Mouse (Mus musculus) intestine, postnatal 0 days (tissue): Measurements from ENCODE around the gene Got2. TPM values are rescaled to one million over a fixed set of nuclear protein-coding genes. Genes with fewer than 3 reads are reported as not detected.
A peak's percentile ranks its signal among the peaks of the same experiment; 100 is the strongest.

Experiments used
- ATAC-seq: fragments of 200-750 bp; cut with Nextera tagmentation; 2 replicates; pipeline ENCODE4 v1.8.0; 2017; ENCODE audit warnings: mild to moderate bottlenecking, moderate TSS enrichment, moderate library complexity
- H3K27ac ChIP-seq: fragments of 300-500 bp; sonication (generic); 2 replicates; pipeline ENCODE4 v1.5.1; 2014; ENCODE audit warnings: mild to moderate bottlenecking, low read depth, low read length, moderate library complexity
- H3K27me3 ChIP-seq: fragments of 300-500 bp; sonication (generic); replicated peaks from 2 replicates; pipeline ENCODE4 v1.6.1; 2014; ENCODE audit warnings: low read length, mixed read lengths; ENCODE audit not compliant: control insufficient read depth, insufficient read depth
- H3K36me3 ChIP-seq: fragments of 300-500 bp; sonication (generic); 2 replicates; pipeline ENCODE4 v1.6.1; 2014; ENCODE audit warnings: mild to moderate bottlenecking, moderate library complexity; ENCODE audit not compliant: control insufficient read depth, insufficient read depth
- H3K4me1 ChIP-seq: fragments of 300-500 bp; sonication (generic); replicated peaks from 2 replicates; pipeline ENCODE4 v1.6.1; 2014; ENCODE audit warnings: antibody characterized with exemption, low read length, mixed read lengths; ENCODE audit not compliant: control insufficient read depth, insufficient read depth
- H3K4me2 ChIP-seq: fragments of 300-500 bp; sonication (generic); replicated peaks from 2 replicates; pipeline ENCODE4 v1.6.1; 2014; ENCODE audit warnings: low read depth, mild to moderate bottlenecking, moderate library complexity
- H3K4me3 ChIP-seq: fragments of 300-500 bp; sonication (generic); 2 replicates; pipeline ENCODE4 v1.5.1; 2014; ENCODE audit warnings: low read depth, low read length
- H3K9ac ChIP-seq: fragments of 300-500 bp; sonication (generic); 2 replicates; pipeline ENCODE4 v1.6.1; 2014; ENCODE audit warnings: mild to moderate bottlenecking, low read depth, low read length
- H3K9me3 ChIP-seq: fragments of 300-500 bp; sonication (generic); 2 replicates; pipeline ENCODE4 v1.6.1; 2016; ENCODE audit warnings: mixed run types; ENCODE audit not compliant: control insufficient read depth
- CTCF ChIP-seq: sonication (generic); IDR thresholded peaks from 2 replicates; pipeline ENCODE4 v1.5.1; 2016; ENCODE audit warnings: low read depth, mild to moderate bottlenecking, control low read depth, antibody characterized with exemption, moderate library complexity
- WGBS: fragments of 180-500 bp; shearing (Covaris S2); extraction: QIAGEN DNeasy Blood & Tissue Kit; methylation state at CpG from one replicate; pipeline ENCODE4 v1.1.7; 2014; 5-methylcytosine and 5-hydroxymethylcytosine counted together
- polyA plus RNA-seq: library from polyadenylated mRNA; unstranded; fragments of >200 nt; fragmentation: Nextera tagmentation; extraction: Ambion mirVana; gene quantifications from 2 replicates; pipeline ENCODE4 v1.2.1, GENCODE M21; 2015

The Got2 gene
- polyA plus RNA-seq, 1 experiment from 2014 or later = 124 TPM

DNA sequence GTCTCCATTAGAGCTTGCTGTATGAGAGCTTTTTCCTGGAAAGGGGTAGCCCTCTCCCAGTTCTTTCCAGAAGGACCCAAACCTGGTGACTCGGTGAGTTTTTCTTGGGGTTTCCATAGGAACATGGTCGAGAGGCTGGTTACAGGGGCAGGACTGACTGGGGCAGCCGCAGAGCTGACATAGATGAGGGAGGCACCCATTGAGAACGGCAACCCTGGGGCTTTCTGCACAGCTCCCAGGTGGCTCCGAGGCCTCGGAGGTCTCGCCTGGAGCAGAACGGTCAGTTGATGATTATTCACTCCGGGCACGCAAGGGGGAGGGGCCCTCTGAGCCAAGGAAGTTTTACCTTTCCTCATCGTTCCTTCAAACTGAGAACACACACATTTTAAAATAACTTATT lies 19.5 kb upstream of the Got2 start:
- ATAC-seq = no peak
- H3K4me3 ChIP-seq = no peak overlapping the region
- no peaks in the 10 kb centered on the region for H3K27me3 ChIP-seq
- WGBS = 81% methylated on average over 11 of the region's 11 CpGs
- H3K36me3 ChIP-seq = no peaks in the 10 kb centered on the region
- H3K27ac ChIP-seq = no peak overlapping the region
- H3K9me3 ChIP-seq = no peaks in the 10 kb centered on the region
- H3K9ac ChIP-seq = no peak overlapping the region
- no peaks in the 10 kb centered on the region for H3K4me1 ChIP-seq
- no peak overlapping the region for H3K4me2 ChIP-seq
- no peak for TF ChIP-seq CTCF

- Histone ChIP-seq H3K36me3 (no peaks in the 10 kb centered on the region), H3K27me3 (no peaks in the 10 kb centered on the region), H3K9me3 (no peaks in the 10 kb centered on the region), H3K9ac (no peak overlapping the region), H3K4me3 (no peak overlapping the region), H3K27ac (no peak overlapping the region), H3K4me2 (no peak overlapping the region), H3K4me1 (no peaks in the 10 kb centered on the region; the same call in 1 of the 2 replicates)
- 77% methylated on average over 9 of the region's 9 CpGs for WGBS
- TF ChIP-seq CTCF = no peak
- ATAC-seq = no peak
Observed at GRCm38 (mm10) chr8:95906738-95907137, 18.4 kb upstream of the Got2 start.

DNA sequence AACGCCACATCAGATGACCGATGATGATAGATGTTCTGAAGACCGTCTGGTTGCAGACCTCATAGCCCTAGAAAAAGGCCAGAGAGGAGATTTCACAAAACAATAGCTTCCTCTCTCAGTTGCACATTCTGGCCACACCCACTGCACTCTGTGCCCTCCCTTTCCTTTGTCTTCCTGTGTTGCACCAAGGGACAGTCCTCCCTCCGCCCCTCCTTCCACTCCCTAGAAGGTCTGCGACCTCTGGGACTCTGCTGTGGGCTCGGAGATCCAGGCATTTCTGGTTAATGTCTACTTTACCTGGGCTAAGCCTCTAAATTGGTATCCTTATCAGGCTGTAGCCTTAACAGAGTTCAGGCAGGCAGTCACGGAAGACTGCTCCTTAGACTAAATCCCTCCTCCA lies 13.5 kb upstream of the Got2 start:
- no peak overlapping the region; the same call in 1 of the 2 replicates for H3K4me2 ChIP-seq
- H3K36me3 ChIP-seq = no peaks in the 10 kb centered on the region
- H3K4me1 ChIP-seq = no peaks in the 10 kb centered on the region; the same call in 1 of the 2 replicates
- no peaks in the 10 kb centered on the region for H3K9me3 ChIP-seq
- no peak for TF ChIP-seq CTCF
- ATAC-seq = peak; percentile 13; the same call in 1 of the 2 replicates
- no peak overlapping the region for H3K27ac ChIP-seq
- H3K9ac ChIP-seq = no peak overlapping the region
- 27% methylated on average over 7 of the region's 7 CpGs for WGBS
- no peaks in the 10 kb centered on the region for H3K27me3 ChIP-seq
- H3K4me3 ChIP-seq = no peak overlapping the region

GRCm38 (mm10) chr8:95893701-95894100 lies 5.4 kb upstream of the Got2 start:
- no peaks in the 10 kb centered on the region for H3K36me3 ChIP-seq
- H3K4me1 ChIP-seq = no peaks in the 10 kb centered on the region
- 78% methylated on average over 5 of the region's 5 CpGs for WGBS
- ATAC-seq = no peak
- H3K27ac ChIP-seq = no peak overlapping the region
- H3K27me3 ChIP-seq = no peaks in the 10 kb centered on the region
- H3K4me2 ChIP-seq = no peak overlapping the region
- no peak overlapping the region for H3K9ac ChIP-seq
- H3K9me3 ChIP-seq = no peaks in the 10 kb centered on the region
- TF ChIP-seq CTCF = no peak
- H3K4me3 ChIP-seq = no peak overlapping the region

GRCm38 (mm10) chr8:95887578-95888284 lies 616 bp downstream of the Got2 start:
- H3K27me3 ChIP-seq = no peaks in the 10 kb centered on the region
- peak overlapping the region; percentile 28 for H3K9ac ChIP-seq
- peak overlapping the region; percentile 62; the same call in 1 of the 2 replicates for H3K27ac ChIP-seq
- under 1% methylated on average over 38 of the region's 38 CpGs for WGBS
- no peaks in the 10 kb centered on the region for H3K9me3 ChIP-seq
- H3K36me3 ChIP-seq = no peaks in the 10 kb centered on the region
- TF ChIP-seq CTCF = no peak
- peak overlapping the region; percentile 71 for H3K4me3 ChIP-seq
- peak; percentile 76 for ATAC-seq
- peaks cover 4% of the 10 kb centered on the region; the same call in 1 of the 2 replicates for H3K4me1 ChIP-seq
- H3K4me2 ChIP-seq = peak overlapping the region; percentile 81

DNA sequence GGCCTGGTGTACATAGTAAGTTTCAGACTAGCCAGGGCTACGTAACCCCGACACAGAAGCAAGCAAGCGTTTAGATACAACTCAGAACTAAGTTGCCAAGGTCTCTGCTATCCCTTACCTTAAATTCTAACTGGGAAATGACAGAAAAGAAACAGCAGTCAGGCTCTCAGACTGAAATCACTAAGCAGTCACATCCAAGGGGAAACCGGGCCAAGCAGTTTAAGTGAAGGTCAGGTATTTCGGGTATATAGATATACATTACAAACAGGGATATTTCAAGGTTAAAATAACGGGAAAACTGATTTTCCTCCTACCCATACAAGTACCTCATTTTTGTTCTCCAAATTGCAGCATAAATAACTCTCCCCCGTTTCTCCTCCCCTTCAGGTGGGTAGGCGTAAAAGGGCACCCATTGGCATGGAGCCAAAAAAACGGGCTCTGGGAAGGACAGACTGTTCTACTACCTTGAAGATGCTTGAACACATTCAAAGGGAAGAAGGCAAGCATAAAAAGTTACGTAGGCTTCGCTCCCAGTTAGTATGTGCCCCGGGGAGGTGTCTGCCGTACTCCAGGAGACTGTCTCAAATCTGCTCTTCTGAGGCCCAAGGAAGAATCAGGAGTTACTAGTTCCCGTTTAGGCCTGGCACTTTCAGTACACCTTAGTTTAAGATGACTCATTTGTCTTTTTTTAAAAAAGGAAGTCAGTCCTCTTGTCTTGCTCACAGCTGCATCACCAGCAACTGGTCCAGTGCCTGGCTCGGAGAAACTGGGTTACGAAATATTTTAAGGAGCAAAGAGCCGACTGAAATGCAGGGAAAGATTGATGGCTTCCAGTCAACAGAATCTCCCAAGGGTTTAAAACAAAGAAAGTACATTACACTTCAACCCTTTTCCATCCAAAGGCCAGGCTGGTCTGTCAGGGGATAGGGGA lies 1.4 kb downstream of the Got2 start:
- TF ChIP-seq CTCF = no peak
- Histone ChIP-seq H3K4me3 (peak overlapping the region; percentile 71), H3K36me3 (no peaks in the 10 kb centered on the region), H3K27ac (peak overlapping the region; percentile 62; the same call in 1 of the 2 replicates), H3K9ac (peak overlapping the region; percentile 28), H3K4me2 (peak overlapping the region; percentile 81), H3K9me3 (no peaks in the 10 kb centered on the region), H3K27me3 (no peaks in the 10 kb centered on the region), H3K4me1 (peaks cover 4% of the 10 kb centered on the region; the same call in 1 of the 2 replicates)
- ATAC-seq = no peak
- 46% methylated on average over 17 of the region's 17 CpGs for WGBS
